Mouse (Mus musculus) G1E-ER4 (cell line): ENCODE measurements around the gene Hhat. TPM values are rescaled to one million over a fixed set of nuclear protein-coding genes. Genes with fewer than 3 reads are reported as not detected.

Experiments used
- GATA1 ChIP-seq: IDR thresholded peaks from one replicate; pipeline ENCODE4 v1.8.0; 2012; ENCODE audit warnings: low read length, inconsistent platforms
- polyA plus RNA-seq: library from polyadenylated mRNA; stranded (reverse); fragments of >175 nt; gene quantifications from 2 replicates; pipeline ENCODE4 v1.2.3, GENCODE M21; 2012

The Hhat gene
- polyA plus RNA-seq, 1 experiment: 0.04 TPM

GRCm38 (mm10) chr1:192480072-192480784 is 290.8 kb downstream of the Hhat start:
- TF ChIP-seq GATA1: no peak

DNA sequence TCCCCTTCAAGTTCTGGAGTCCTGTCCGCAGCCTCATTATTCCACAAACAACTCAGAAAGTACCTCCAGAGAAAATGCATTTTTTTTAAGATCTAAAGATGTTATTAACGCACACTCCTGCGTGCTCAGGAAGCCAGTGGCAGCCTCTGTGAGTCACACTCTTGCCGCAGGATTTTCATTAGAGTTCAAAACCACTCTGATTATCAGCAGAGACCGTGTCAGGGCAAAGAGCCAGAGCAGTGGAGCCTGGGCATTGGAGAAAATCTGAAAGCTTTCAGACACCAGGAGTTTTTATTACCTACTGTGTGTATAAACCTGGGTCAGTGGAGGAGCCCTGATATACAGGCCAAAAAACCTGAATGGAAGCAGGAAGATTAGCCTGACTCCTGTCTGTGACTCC is 292.8 kb downstream of the Hhat start:
- no peak for TF ChIP-seq GATA1

DNA sequence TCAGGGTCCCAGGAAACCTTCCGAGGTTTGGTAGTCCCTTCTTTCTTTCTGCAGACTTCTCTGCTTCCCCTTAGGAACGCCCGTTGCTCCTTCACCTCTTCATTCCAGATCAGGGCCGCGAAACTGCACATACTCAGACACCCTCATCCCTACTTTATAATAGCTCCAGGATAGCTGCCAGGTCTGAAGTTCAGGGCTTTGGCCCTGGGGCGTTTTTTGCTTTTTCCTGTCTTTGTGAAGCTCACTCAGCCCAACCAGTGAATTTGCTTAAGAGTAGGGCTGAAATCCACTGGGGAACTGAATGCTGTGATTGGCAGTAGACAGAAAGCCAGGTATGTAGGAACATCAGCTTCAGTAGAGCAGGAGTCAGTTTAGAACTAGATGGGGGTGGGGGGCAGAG is 293.5 kb downstream of the Hhat start:
- TF ChIP-seq GATA1: no peak

- TF ChIP-seq GATA1: no peak
These were observed 294.3 kb downstream of the Hhat start for GRCm38 (mm10) chr1:192476704-192477103.

DNA sequence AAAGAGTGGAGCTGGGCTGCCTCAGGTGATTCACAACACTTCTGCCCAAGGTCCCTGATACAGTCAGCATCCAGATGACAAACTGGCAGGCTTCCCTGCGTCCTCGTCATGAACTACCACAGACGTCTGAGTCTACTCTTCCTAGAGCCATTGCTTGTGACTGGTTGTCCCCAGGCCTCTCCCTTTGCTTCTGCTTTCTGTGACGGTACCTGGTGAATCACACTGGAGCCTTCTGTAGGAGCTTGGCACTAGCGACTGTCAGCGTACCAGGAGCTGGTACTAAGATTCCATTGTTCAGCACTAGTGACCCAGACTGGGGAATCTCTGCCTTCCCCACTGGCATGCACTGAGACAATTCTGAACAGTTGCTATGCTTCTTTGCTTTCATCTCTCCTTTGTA is 297.9 kb downstream of the Hhat start:
- TF ChIP-seq GATA1: no peak

DNA sequence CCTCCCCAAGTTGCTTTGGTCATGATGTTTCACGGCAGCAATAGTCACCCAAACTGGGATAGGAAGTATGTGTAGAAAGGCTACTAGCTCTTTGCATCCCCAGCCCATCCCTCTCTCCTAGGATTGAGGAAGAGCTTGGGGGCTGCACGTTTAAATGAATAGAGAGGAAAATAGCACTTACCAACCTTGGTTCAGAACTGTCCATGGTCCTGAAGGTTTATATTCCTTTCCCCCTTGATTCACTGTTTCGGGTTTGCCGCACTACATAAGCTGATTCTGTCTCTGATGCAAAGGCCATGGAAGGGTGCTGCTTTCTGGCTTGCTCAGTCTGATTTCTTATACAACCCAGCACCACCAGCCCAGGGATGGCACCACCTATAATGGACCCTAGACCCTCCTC is 298.7 kb downstream of the Hhat start:
- TF ChIP-seq GATA1: no peak

GRCm38 (mm10) chr1:192463732-192464131 is 307.3 kb downstream of the Hhat start:
- TF ChIP-seq GATA1: no peak

- TF ChIP-seq GATA1: no peak
These were observed 313.4 kb downstream of the Hhat start for GRCm38 (mm10) chr1:192457526-192458206.

GRCm38 (mm10) chr1:192457037-192457436 is 314.0 kb downstream of the Hhat start:
- no peak for TF ChIP-seq GATA1

GRCm38 (mm10) chr1:192454981-192455380 is 316.0 kb downstream of the Hhat start:
- no peak for TF ChIP-seq GATA1

- TF ChIP-seq GATA1: no peak
These were observed 316.5 kb downstream of the Hhat start for GRCm38 (mm10) chr1:192454501-192454900.

- TF ChIP-seq GATA1: no peak
These were observed 319.3 kb downstream of the Hhat start for GRCm38 (mm10) chr1:192451722-192452121.

DNA sequence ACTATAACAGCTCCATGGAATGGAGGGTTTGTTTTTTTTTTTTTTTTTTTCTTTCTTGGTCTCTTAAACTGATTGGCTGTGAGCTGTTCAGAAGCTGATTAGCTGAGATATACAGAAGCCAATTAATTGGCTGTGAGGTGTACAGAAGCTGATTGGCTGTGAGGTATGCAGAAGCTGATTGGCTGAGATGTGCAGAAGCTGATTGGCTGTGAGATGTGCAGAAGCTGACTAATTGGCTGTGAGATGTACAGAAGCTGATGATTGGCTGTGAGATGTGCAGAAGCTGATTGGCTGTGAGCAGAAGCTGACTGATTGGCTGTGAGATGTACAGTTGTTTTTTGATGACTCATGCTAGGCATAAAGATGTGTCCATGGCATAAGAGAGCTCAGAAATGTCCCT is 320.6 kb downstream of the Hhat start:
- TF ChIP-seq GATA1: no peak

DNA sequence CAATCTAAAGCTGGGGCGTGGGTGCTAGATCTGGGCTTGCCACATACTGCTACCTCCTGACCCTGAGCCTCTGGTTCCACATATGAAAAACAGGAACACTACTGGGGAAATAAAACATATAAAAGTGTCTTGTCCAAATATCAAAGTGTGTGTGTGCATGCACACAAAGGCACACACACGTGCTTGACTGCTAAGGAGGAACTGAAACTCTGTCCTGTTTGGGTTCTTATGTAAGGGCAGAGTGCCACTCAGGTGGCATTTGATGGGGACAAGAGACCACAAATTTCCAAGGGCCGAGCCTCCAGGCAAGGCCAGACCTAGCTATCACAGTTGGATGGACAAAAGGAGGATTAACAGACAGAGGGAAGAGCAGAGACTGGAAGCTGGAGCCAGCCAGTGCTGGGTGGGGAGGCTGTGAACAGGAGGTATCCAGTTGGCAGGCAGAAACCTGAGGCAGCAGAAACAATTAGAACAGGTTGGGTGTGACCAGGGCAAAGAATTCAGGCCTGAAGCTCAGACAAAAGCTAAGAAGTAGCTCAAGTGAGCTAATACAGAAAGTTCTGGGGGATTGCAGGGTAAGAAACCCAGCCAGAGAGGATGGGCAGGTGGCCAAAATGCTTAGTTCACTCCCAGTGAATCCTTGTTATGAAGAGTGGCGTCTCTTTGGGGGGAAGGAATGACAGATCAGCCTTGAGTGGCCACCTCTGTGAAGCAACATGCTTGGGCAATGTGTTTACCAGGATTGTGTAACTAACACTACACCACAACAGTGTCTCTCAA is 321.3 kb downstream of the Hhat start:
- no peak for TF ChIP-seq GATA1

DNA sequence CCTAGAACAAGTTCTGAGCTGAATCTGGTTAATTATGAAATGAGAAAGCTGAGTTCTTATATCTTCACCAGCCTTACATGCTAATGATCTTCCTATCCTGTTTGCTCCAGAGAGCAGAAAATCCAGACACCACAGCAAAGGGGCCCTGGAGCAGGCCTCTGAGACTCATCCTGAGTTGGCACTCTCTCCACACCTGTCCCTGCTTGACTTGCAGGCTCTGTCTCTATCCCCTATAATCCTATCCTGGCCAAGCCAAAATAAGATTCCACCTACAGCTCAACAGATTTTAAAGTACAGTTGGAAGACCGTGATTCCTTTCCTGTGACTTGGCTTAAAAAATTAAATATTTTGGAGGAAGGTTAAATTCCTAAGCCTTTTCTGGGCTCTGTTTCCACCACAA is 322.5 kb downstream of the Hhat start:
- no peak for TF ChIP-seq GATA1

DNA sequence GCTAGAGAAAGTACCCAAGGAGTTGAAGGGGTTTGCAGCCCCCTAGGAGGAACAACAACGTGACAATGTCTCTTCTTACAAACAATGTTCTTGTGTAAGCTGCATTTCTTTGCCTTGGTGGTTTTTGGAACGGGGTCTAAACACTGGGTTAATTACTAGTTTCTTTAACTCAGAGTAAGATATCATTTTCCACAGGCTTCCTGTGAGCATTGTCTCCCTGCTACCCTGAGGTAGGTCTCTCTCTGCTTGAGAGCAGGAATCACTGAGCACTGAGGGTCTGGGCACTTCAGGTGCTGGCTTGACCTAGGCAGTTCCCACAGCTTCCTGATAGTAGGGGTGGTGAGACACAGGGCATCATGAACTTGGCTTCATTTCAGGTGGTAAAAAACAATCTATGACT is 323.4 kb downstream of the Hhat start:
- TF ChIP-seq GATA1: no peak

Other genes with a start within 250 kb of the Hhat start
- gene Sertad4, start 84.5 kb upstream of the Hhat start, polyA plus RNA-seq: not detected in 2 replicates